Mouse (Mus musculus) heart, postnatal 36 days (tissue): ENCODE measurements around the gene Kdm7a. TPM values are rescaled to one million over a fixed set of nuclear protein-coding genes. Genes with fewer than 3 reads are reported as not detected.

Experiments used
- DNase-seq, 2 experiments: peaks; one replicate each; pipeline ENCODE4 v3.0.0; 2021 to 2022
- intact Hi-C: fragments of 180-260 bp; cut with DNase I; formaldehyde crosslinking; loops from one replicate; pipeline ENCODE4 v1.15.1; 2025
- total RNA-seq, 2 experiments: library from RNA; stranded (reverse); gene quantifications; 2 replicates each; pipeline ENCODE4 v1.2.3; 2021

The Kdm7a gene
- 10 to 100 TPM; 17.9 to 22.4 TPM for total RNA-seq

DNA sequence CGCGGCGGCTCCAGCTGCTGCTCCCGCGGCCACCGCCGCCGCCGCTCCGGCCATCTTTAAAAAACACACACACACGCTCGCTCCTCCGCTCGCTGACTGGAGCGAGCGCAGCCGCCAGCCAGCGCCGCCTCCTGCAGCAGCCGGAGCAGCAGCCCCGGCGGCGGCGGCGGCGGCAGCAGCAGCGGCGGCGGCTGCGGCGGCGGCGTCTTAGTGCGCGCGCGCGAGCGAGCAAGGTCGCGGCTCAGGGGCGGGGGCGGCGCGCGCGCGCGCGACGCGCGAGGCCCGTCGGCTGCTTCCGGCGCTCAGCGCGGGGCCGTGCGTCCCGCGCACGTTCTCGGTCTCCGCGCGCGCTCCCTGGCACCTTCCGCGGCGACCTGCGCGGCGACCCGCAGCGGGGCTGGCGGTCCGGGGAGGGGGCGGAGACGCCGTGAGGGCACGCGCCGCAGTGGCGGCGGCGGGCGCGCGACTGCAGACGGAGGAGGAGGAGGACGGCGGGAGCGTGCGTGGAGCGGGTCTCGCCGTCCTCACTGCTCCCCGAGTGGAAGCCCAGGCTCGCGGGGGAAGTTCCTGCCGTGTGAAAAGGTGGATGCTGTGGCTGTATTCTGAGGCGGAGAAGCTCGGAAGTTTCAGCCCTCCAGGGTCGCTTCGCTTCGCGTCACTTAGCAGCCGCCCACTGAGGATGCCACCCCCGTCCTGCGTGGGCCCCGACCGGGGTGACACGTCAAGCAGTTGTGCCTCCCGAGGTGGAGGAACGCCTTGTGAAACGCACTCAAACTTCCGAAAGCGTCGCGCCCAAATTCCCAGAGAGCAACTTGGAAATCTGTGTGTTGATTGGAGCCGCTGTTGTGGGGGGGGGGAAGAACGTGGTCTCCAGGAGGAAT, at the start of gene Kdm7a:
Kdm7a (minus strand) TSS at position 209 of the 881 bp plus-strand sequence.
- intact Hi-C loops, result loop anchor here (2.0 to 10.0 kb wide), 6 partner anchors 50 to 518 kb away; partner anchors contain the start of genes Adck2, Braf, Hipk2 and Parp12
- DNase-seq, result peak; percentile 84 to 90

DNA sequence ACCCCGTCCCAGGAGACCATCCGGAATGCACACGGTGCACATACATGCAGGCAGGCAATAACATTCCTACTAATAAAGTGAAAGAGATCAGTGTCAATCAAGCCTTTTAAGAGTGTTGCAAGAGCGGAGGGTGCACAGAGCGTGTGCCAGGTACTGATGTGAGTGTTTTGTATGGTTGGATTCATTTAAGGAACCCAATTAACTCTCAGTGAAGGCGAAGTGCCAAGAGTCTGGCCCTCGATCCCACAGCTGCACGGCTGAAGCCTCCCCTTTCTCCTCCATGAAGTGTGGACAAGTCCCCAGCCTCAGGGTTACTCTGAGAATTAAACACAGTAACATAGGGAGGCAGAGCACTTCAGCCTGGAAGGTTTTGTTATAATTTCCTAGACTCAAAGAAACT, 48.7 kb upstream of the Kdm7a start:
- no peak for DNase-seq
- intact Hi-C loops, result no loop called here

DNA sequence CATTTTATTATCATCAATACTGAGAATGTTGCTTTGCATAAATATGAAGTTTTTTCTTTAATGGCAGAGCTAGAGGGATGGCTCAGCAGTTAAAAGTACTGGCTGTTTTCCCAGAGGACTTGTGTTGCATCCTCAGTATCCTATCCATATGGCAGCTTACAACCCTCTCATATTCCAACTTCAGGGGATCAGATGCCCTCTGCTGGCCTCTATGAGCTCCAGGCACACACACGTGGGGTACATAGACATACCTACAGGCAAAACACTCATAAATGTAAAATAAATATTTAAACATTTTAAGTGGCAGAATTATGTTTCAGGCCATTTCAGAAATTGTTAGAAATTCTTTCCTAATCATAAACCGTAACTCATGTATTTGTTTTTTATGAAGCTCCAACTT, 43.5 kb upstream of the Kdm7a start:
- DNase-seq, result no peak
- intact Hi-C loops, result no loop called here

DNA sequence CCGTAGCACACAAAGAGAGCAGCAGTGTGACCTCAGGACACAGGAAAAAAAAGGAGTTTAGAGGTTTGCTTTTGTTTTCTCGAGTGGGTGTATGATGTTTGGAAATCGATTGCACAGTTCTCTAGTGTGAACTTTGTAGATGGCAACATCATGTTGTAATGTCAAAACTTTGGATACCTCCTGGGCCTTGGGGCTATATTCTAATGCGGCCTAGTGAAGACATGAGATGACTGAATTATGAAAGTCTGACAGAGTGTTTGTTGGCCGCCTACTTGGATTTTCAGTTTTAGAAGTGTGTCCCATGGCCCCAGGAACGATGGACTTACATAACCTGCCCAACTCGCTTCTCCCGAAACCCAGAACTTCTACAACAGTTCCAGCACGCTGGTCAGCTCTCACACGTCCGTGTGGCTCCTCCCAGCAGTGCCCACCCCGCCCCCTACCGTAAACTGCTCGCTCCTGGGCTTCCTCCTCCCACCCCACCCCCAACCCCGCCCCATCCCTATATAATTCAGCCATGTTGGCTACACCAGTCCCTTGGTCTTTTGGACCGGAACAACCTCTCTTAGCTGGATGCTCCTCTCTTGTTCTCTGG, 42.7 kb upstream of the Kdm7a start:
- intact Hi-C loops, result no loop called here
- DNase-seq, result no peak

DNA sequence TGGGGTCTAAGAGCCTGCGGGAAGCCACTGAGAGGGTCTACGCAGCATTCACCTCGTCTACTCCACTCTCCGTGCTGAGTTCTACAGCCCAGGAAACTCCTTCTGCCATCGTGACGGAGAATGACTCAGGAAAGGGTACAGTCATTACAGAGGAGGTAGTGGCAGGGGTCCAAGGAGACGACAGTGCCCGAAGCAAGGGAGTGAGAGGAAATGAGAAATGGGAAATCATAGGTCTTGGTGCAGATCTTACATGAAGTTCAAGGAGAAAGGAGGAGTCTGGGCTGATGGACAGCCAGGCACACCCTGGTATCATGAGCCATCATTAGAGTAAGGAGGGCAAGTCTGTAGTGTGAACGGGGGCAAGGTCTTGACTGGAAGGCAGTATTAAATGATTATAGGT, 37.5 kb upstream of the Kdm7a start:
- peak in 1 of 2 experiments; percentile 19 for DNase-seq

DNA sequence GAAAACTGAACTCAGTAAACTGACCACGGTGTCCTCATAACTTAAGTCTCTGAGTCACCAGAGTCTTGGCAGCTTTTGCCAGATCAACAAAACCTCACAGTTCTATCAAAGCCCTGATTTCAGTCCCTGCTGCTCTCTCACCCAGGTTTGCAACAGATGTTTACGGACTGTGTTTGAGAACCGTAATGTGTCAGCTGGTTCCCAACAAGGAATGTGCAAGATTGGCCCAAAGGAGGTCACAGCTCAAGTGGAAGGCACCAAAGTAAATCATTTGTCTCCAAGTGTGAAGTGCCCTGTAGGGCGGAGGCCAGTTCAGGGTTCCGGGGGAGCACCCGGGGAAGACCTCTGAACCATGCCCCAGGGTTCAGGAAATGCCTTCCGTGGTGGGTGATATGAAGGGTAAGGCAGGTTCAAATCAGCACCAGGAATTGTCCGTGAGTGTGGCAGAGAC, 36.9 kb upstream of the Kdm7a start:
- intact Hi-C loops, result no loop called here
- DNase-seq, result peak in 1 of 2 experiments; percentile 26

More for the DNA sequence above, 37.5 kb upstream of the Kdm7a start:
- intact Hi-C loops, result no loop called here

DNA sequence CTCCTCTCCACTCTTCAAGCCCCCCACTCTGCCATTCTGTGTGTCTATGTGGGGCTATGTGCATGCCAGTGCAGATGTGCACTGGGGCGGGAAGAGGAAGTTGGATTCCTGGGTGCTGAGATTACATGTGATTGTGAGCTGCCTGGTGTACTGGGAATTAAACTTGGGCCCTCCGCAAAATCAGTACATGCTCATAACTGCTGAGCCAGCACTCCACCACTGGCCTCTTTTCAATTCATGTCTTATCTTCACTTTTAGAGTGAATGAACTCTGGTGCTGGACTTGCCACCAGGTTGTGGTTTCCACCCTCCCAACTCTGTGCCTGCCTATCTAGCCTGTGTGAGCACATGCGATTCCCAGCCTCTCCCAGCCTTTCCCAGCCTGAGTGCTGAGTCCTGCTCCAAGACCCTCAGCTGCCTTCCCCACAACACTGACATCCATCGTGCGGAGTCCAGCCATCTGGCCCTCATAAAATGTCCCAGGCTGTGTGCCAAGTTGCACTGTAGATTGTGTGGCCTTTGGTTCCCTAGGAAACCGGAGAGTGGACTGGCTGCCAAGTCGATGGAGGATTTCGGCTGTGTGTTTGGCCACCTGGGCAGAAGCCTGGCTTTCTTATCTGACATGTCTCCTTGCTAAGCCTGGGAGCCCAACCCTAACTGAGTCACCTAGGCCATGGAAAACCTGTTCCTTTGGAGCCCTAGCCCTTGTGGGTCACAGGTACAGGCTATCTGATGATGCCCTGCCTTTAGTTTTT, 36.3 kb upstream of the Kdm7a start:
- DNase-seq, result peak; percentile 70 to 77
- intact Hi-C loops, result no loop called here

DNA sequence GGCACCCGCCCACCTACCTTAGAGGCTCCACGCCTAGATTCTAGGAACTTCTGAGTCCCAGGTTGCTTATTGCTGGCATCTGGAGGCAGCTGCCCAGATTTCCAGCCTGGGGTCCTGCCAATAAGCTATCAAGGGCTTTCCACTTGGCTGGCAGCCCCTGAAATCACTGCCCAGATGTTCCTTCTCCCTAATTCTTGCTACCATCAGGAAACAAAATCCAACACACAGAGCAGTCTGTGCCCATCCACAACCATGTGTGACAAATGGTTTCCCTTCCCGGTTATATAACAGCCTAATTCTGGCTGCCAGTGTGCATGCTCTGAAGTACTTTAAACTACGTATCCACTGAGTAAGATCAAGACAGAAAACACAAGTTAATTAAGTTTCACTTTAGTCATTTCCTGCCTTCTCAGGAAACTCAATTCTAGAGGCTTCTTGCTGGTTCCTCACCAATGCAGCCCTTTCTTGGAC, 34.9 kb upstream of the Kdm7a start:
- peak; percentile 28 to 43 for DNase-seq
- intact Hi-C loops, result no loop called here

DNA sequence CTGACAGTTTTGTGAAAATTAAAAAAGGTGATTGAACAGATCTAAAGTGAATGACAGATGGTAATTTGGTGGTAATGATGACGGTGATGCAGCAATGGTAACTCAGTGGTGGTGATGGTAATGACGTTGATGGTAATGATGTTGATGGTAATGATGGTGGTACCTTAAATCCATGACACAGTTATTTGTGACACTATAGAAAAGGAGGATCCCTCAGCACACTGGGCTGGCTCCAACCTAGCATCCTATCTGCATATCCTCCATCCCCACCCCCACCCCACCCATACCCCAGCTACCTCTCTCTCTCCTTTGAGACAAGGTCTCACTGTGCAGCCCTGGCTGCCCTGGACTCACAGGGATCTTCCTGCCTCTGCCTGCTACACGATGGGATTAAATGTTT, 34.4 kb upstream of the Kdm7a start:
- intact Hi-C loops, result no loop called here
- DNase-seq, result no peak

DNA sequence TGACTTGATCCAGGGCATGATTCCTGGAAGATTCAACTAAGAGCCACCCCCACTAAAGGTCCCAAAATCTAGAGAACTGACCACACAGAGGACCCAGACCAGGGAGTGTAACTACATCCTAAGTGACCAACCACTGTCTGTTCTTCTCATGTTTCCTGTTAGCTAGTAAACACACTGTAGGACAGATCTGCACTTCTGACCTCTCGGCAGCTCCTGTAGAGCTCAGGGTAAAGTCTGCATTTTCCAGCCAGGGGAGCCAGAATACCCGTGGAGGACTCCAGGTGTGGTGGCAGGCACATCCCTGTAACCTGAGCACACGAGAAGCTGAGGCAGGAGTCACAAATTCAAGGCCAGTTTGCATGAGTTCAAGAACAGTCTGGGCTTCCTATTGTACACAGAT, 31.3 kb upstream of the Kdm7a start:
- intact Hi-C loops, result no loop called here
- DNase-seq, result no peak

DNA sequence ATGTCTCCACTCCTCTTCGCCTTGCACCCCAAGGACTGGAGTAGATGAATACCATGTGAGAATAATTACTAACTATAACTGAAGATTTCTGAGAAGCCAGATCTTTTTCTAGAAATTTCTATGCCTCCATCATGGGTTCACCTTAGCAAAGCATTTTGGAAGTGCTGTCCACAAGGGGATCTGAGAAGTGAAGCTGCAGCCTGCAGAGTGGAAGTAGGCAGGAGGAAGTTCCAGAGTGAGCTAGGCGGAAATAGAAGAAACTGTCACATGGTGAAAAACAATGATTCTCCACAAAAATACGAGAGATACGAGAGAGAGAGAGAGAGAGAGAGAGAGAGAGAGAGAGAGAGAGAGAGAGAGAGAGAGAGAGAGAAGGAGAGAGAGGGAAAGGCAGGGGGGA, 26.0 kb upstream of the Kdm7a start:
- no peak for DNase-seq
- intact Hi-C loops, result no loop called here

DNA sequence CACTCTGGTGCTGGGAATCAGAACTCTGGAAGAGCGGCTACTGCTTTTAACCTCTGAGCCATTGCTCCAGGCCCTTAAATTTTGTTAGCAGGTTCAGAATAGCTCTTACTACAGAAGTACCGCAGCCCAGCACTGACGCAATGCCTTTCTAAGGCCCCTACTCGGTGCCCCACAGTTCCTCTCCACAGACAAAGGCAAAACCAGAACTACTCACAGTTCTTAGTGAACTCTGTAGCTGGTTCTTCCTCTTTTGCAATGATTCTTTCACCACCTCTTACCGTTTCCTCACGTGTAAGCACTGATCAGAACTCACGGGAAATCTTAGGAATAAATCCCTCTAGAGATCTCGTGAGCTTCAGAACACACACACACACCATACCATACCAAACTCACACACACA, 24.1 kb upstream of the Kdm7a start:
- intact Hi-C loops, result no loop called here
- no peak for DNase-seq

DNA sequence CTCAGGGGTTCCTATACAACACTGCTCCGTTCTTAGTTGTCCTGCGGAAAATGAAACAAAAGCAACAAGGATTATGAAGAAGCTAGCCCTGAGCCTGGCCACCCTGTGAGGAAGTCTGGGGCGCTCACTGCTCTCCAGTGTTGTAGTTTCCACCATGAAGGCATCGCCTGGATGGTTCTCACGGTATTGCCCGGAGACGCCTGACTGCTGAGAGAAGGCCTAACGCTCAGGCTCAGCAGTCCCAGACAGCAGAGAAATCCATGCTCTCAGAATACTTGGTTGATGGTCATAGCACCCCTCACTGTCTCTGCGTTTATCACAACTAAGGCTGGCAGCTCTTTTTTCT, 20.0 kb upstream of the Kdm7a start:
- intact Hi-C loops, result no loop called here
- DNase-seq, result no peak

DNA sequence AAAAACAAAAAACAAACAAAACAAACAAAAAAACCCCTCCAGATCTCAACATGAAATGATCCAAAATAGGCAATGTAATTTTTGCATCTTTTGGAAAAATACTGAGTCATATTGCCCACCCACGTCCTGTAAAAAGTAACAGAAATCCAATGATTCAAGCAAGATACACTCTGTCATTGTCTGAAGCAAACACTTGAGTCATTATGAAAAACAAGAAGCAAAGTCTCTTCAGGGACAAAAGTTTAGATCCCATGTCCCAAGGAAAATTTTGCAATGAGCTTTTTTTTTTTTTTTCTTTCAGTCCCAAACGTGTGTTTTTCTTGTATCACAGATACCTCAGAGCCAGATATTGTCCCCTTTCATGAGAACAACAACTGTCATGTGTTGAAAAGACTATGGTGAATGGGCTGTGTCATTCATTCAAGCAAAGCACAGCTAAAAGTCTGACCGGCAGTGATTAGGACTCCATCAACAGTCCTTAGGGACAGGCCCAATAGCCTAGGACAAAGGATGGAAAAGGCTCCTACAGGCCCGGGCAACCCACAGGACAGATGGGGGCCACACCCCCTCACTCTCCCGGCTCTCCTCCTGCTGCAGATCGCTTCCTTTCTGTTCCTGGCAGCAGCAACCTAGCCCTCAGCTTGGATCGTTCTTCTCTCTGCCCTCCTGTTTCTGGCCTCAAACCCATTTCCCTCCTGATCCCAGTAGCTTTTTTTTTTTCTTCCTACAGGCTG, 19.5 kb upstream of the Kdm7a start:
- intact Hi-C loops, result no loop called here
- peak in 1 of 2 experiments; percentile 18 for DNase-seq

DNA sequence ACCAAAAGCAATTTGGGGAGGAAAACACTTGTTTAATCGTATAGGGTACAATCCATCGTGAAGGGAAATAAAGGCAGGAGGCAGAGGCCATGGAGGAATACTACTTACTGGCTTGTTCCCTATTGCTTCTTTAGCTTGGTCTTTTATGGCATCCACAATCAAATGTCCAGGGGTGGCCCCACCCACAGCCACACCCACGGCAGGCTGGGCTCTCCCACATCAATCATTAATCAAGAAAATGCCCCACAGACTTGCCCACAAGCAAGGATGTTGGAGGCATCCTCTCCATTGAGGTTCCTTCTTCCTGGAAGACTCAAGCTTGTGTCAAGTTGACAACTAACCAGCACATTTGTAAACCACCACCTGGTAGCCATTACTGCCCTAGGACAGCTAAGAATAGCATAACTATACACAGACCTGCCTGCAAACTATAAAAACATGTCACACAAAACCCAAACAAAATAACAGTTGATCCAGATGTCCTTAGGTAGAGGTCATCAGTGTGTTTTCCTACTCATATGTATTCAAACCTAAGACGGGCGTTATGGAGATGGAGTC, 16.8 kb upstream of the Kdm7a start:
- DNase-seq, result no peak
- intact Hi-C loops, result no loop called here

DNA sequence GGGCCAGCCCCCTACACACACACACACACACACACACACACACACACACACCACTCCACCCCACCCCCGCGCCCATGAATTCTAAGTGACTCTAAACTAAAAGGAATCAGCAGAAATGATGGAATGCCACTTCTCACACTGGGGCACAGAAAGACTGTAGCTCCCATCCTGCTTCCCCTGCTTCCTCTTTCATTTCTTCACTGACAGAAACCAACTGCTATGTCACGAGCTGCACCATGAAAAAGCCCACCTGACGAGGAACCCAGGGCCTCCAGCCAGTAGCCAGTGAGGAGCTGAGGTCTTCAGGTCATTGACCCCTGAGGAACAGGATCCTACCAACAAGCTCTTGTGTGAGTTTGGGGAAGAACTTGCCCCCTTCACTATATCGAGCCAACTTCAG, 15.9 kb upstream of the Kdm7a start:
- DNase-seq, result no peak
- intact Hi-C loops, result no loop called here

DNA sequence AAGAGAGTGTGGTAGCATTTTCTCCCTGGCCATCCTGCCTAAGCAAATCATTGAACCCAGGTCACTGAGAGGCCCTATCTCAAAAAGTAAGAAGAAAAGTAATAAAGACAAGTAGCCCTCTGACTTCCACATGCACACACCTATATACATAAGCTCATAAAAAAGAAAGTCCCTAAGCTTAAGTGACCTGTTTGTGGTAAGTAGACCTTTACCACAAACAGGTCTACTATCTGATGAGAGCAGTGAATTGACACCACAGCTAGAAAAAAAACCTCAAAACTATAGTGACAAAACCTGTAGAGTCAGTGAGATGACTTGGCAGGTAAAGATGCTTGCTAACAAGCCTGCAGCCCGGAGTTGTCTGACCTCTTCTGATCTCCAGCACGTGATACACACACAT, 11.4 kb upstream of the Kdm7a start:
- intact Hi-C loops, result no loop called here
- no peak for DNase-seq

DNA sequence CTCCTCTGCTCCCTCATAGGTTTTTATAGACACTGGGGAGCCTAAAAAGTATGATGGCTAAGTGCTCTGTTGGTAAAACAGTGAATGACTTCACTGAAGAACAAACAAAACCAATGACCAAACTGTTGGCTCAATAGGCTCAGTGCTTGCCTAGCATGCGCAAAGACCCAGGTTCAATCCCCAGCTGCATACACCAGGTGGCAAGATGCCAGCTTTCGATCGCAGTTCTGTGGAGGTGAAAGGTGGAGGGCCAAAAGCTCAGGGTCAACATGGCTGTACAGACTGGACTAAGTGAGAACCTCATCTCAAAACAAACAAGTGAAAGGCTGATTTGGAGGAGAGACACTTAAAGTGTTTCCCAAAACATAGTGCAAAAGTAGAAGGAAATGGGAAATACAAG, 10.5 kb upstream of the Kdm7a start:
- intact Hi-C loops, result no loop called here
- DNase-seq, result no peak

DNA sequence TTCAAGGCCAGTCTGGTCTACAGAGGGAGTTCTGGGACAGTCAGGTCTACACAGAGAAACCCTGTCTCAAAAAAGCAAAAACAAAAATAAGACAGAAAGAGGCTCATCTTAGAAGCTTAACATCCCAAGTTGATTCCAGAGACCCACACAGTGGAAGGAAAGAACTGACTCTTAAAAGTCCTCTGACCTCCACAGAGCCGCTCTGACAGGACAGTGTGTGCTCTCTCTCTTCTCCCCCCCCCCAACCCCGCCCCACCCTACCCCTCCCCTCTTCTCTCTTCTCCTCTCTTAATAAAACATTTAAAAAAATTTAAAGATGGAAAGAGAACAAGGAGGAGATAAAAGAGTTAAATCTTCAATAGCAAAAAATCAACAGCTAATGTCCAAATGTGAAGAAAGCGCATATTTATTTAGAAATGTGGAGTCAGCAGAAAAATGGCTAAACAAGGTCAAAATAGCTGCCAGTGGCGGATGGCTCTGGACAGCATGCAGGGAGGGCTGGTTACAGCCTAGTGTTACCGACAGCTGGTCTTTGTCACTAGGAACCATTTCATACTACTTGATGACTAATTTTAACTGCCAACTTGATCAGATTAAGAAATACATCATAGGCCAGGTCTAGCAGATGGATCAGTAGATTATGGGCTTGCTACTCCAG, 8.5 kb upstream of the Kdm7a start:
- DNase-seq, result no peak
- intact Hi-C loops, result no loop called here

DNA sequence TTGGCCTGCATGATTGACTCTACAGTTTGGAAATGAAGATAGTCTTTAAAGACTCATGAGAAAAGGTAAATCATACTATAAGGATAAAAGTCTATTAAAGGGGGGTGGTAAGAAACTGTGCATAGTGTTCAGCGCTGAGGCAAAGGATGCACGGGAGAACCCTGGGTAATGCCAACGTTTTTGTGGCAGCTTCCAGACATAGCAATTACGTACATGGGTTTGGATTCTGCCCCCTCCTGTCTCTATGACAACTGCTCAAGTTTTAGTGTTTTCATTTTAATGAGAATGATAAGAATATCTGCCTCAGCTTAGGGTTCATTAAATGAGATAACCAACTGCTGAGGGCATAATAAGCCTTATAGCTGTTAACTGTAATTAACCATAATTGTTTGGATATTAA, 3.1 kb upstream of the Kdm7a start:
- DNase-seq, result no peak
- intact Hi-C loops, result loop anchor here (5.0 to 10.0 kb wide), 4 partner anchors 113 to 515 kb away; partner anchors contain the start of genes Adck2, Braf, Hipk2 and Tbxas1
